Mouse (Mus musculus) kidney, embryonic 16.5 days (tissue): ENCODE data around the gene Smc1b. TPM values are rescaled to one million over a fixed set of nuclear protein-coding genes. Genes with fewer than 3 reads are reported as not detected.

Experiments used
- ATAC-seq: fragments of 200-750 bp; cut with Nextera tagmentation; 2 replicates; pipeline ENCODE4 v1.8.0; 2017; ENCODE audit warnings: moderate TSS enrichment; ENCODE audit not compliant: low FRiP score, low TSS enrichment
- H3K27ac ChIP-seq: fragments of 300-500 bp; sonication (generic); 2 replicates; pipeline ENCODE4 v1.5.1; 2014; ENCODE audit warnings: low read length
- H3K27me3 ChIP-seq: fragments of 300-500 bp; sonication (generic); 2 replicates; pipeline ENCODE4 v1.6.1; 2014; ENCODE audit warnings: low read length, control low read depth, mixed read lengths; ENCODE audit not compliant: insufficient read depth
- H3K36me3 ChIP-seq: fragments of 300-500 bp; sonication (generic); 2 replicates; pipeline ENCODE4 v1.6.1; 2014; ENCODE audit warnings: low read length, control low read depth, mixed read lengths; ENCODE audit not compliant: insufficient read depth
- H3K4me1 ChIP-seq: fragments of 300-500 bp; sonication (generic); 2 replicates; pipeline ENCODE4 v1.6.1; 2014; ENCODE audit warnings: low read length, control low read depth, mixed read lengths; ENCODE audit not compliant: insufficient read depth
- H3K4me2 ChIP-seq: fragments of 300-500 bp; sonication (generic); replicated peaks from 2 replicates; pipeline ENCODE4 v1.6.1; 2014; ENCODE audit warnings: low read depth, low read length
- H3K4me3 ChIP-seq: fragments of 300-500 bp; sonication (generic); 2 replicates; pipeline ENCODE4 v1.5.1; 2014; ENCODE audit warnings: mild to moderate bottlenecking, low read length
- H3K9ac ChIP-seq: fragments of 300-500 bp; sonication (generic); replicated peaks from 2 replicates; pipeline ENCODE4 v1.6.1; 2014; ENCODE audit warnings: low read length
- H3K9me3 ChIP-seq: fragments of 300-500 bp; sonication (generic); 2 replicates; pipeline ENCODE4 v1.6.1; 2016; ENCODE audit warnings: low read length, control low read depth
- WGBS: fragments of 180-500 bp; shearing (Covaris S2); extraction: QIAGEN DNeasy Blood & Tissue Kit; methylation state at CpG from one replicate; pipeline ENCODE4 v1.1.7; 2014; 5-methylcytosine and 5-hydroxymethylcytosine counted together
- polyA plus RNA-seq: library from polyadenylated mRNA; unstranded; fragments of >200 nt; fragmentation: Nextera tagmentation; extraction: Ambion mirVana; gene quantifications from 2 replicates; pipeline ENCODE4 v1.2.1, GENCODE M21; 2015

The Smc1b gene
- polyA plus RNA-seq, 1 experiment from 2014 or later = 0.21 TPM

GRCm38 (mm10) chr15:85142441-85142840 is 10.7 kb upstream of the Smc1b start:
- Histone ChIP-seq H3K4me1 (no peaks in the 10 kb centered on the region), H3K36me3 (no peaks in the 10 kb centered on the region), H3K9me3 (no peaks in the 10 kb centered on the region), H3K27ac (no peak overlapping the region), H3K4me2 (no peak overlapping the region), H3K4me3 (no peak overlapping the region), H3K27me3 (no peaks in the 10 kb centered on the region), H3K9ac (no peak overlapping the region)
- 76% methylated on average over 2 of the region's 2 CpGs for WGBS
- no peak for ATAC-seq

DNA sequence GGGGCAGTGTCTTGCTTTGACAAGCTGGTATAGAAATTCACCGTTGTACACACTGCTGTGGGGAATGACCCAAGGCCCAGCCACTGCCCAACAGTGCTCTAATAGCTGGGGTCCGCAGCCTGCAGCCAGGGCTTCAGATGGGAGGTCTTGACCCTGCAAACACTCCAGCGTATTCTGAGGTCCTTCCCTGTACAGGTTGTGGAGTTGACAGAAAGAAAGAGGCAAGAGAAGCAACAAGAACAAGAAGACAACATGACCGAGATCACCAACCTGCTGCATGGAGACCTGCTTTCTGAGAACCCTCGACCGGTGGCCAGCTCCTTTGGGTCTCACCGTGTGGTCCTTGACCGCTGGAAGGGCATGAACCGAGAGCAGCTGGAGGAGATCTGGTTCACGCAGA is 9.5 kb upstream of the Smc1b start:
- 83% methylated on average over 10 of the region's 10 CpGs for WGBS

DNA sequence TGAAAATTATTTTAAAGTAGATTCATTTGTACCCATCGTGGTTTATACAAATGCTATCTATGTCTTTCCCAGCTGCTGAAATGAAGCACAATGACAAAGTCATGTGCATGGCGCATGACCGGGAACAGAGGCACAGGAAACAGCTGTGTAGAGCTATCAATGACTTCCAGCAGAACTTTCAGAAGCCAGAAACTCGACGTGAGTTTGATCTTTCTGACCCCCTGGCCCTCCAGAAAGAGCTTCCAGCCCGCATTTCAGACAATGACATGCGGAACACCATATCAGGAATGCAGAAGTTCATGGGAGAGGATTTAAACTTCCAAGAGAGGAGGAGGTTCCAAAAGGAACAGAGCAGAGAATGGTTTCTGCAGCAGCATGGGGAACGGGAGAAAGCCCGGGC is 3.4 kb upstream of the Smc1b start:
- Histone ChIP-seq H3K36me3 (no peaks in the 10 kb centered on the region), H3K4me3 (no peak overlapping the region), H3K27me3 (0 out of 2 replicates have a peak, but pooled peaks cover 4% of the 10 kb centered on the region), H3K9ac (no peak overlapping the region), H3K4me1 (peaks cover 4% of the 10 kb centered on the region; the same call in 1 of the 2 replicates), H3K4me2 (no peak overlapping the region), H3K27ac (no peak overlapping the region), H3K9me3 (peaks cover 4% of the 10 kb centered on the region; the same call in 1 of the 2 replicates)
- whole genome bisulfite sequencing = 33% methylated on average over 9 of the region's 9 CpGs
- no peak for ATAC-seq

More for the DNA sequence above, 9.5 kb upstream of the Smc1b start:
- no peaks in the 10 kb centered on the region for H3K9me3 ChIP-seq
- no peak overlapping the region for H3K4me3 ChIP-seq
- no peak overlapping the region for H3K27ac ChIP-seq
- no peaks in the 10 kb centered on the region for H3K36me3 ChIP-seq
- no peaks in the 10 kb centered on the region for H3K4me1 ChIP-seq
- ATAC-seq = no peak
- H3K4me2 ChIP-seq = no peak overlapping the region
- H3K27me3 ChIP-seq = no peaks in the 10 kb centered on the region
- no peak overlapping the region for H3K9ac ChIP-seq

- Histone ChIP-seq H3K4me1 (peaks cover 4% of the 10 kb centered on the region; the same call in 1 of the 2 replicates), H3K36me3 (no peaks in the 10 kb centered on the region), H3K27ac (no peak overlapping the region), H3K9ac (0 out of 2 replicates have a peak overlapping the region, but pooled peaks have one; percentile 26), H3K4me3 (peak overlapping the region; percentile 42), H3K4me2 (peak overlapping the region; percentile 67), H3K27me3 (0 out of 2 replicates have a peak, but pooled peaks cover 4% of the 10 kb centered on the region), H3K9me3 (peaks cover 4% of the 10 kb centered on the region; the same call in 1 of the 2 replicates)
- ATAC-seq = no peak
- 20% methylated on average over 10 of the region's 10 CpGs for WGBS
These were observed 393 bp upstream of the Smc1b start for GRCm38 (mm10) chr15:85132193-85132520.

GRCm38 (mm10) chr15:85085641-85086040 is 46.1 kb downstream of the Smc1b start:
- no peak for ATAC-seq
- Histone ChIP-seq H3K27ac (no peak overlapping the region), H3K4me3 (no peak overlapping the region), H3K9ac (no peak overlapping the region), H3K9me3 (no peaks in the 10 kb centered on the region), H3K4me1 (no peaks in the 10 kb centered on the region), H3K36me3 (no peaks in the 10 kb centered on the region), H3K4me2 (no peak overlapping the region), H3K27me3 (no peaks in the 10 kb centered on the region)
- 68% methylated on average over 1 of the region's 1 CpGs for WGBS

DNA sequence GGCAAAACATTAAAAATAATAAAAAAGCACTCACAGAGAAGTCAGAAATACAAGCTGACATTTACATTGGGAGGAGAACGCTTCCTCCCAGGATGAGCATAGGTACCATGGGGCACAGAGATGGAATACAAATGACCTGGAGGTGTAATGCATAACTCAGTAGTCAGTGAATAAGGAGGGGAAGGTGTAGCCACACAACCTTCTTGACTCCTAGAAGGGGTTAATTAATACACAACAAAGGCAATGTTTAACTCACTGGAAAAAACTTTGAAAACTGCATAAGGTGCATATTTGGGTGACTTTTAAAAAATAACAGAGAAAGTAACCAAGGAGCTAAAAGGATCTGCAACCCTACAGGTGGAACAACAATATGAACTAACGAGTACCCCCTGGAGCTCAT is 59.1 kb downstream of the Smc1b start:
- Histone ChIP-seq H3K27me3 (no peaks in the 10 kb centered on the region), H3K27ac (no peak overlapping the region)
- no peak for ATAC-seq

GRCm38 (mm10) chr15:85070561-85070960 is 61.2 kb downstream of the Smc1b start:
- Histone ChIP-seq H3K27ac (no peak overlapping the region), H3K9me3 (no peaks in the 10 kb centered on the region), H3K9ac (no peak overlapping the region), H3K4me3 (no peak overlapping the region), H3K27me3 (no peaks in the 10 kb centered on the region), H3K4me1 (no peaks in the 10 kb centered on the region), H3K4me2 (no peak overlapping the region), H3K36me3 (no peaks in the 10 kb centered on the region)
- no peak for ATAC-seq
- 21% methylated on average over 2 of the region's 2 CpGs for WGBS

More for the DNA sequence above, 59.1 kb downstream of the Smc1b start:
- WGBS = 90% methylated on average over 2 of the region's 2 CpGs
- H3K36me3 ChIP-seq = no peaks in the 10 kb centered on the region
- H3K4me3 ChIP-seq = no peak overlapping the region
- H3K9ac ChIP-seq = no peak overlapping the region
- H3K4me2 ChIP-seq = no peak overlapping the region
- H3K9me3 ChIP-seq = no peaks in the 10 kb centered on the region
- H3K4me1 ChIP-seq = no peaks in the 10 kb centered on the region

GRCm38 (mm10) chr15:85063421-85063820 is 68.3 kb downstream of the Smc1b start:
- H3K9ac ChIP-seq = no peak overlapping the region
- ATAC-seq = no peak
- WGBS = 97% methylated on average over 2 of the region's 2 CpGs

GRCm38 (mm10) chr15:85055186-85055585 is 76.6 kb downstream of the Smc1b start:
- Histone ChIP-seq H3K27ac (no peak overlapping the region), H3K36me3 (peaks cover 38% of the 10 kb centered on the region), H3K4me1 (no peaks in the 10 kb centered on the region), H3K4me2 (no peak overlapping the region), H3K27me3 (no peaks in the 10 kb centered on the region), H3K4me3 (no peak overlapping the region), H3K9me3 (no peaks in the 10 kb centered on the region), H3K9ac (no peak overlapping the region)
- WGBS = 83% methylated on average over 4 of the region's 4 CpGs
- no peak for ATAC-seq

More at GRCm38 (mm10) chr15:85063421-85063820, 68.3 kb downstream of the Smc1b start:
- Histone ChIP-seq H3K36me3 (peaks cover 13% of the 10 kb centered on the region; the same call in 1 of the 2 replicates), H3K27ac (no peak overlapping the region), H3K4me2 (no peak overlapping the region), H3K4me3 (no peak overlapping the region), H3K9me3 (no peaks in the 10 kb centered on the region), H3K27me3 (no peaks in the 10 kb centered on the region), H3K4me1 (no peaks in the 10 kb centered on the region)

- no peaks in the 10 kb centered on the region for H3K27me3 ChIP-seq
- no peaks in the 10 kb centered on the region for H3K9me3 ChIP-seq
- no peak overlapping the region for H3K27ac ChIP-seq
- H3K9ac ChIP-seq = no peak overlapping the region
- no peak overlapping the region for H3K4me2 ChIP-seq
- no peaks in the 10 kb centered on the region for H3K4me1 ChIP-seq
- no peak for ATAC-seq
- no peak overlapping the region for H3K4me3 ChIP-seq
- H3K36me3 ChIP-seq = peaks cover 45% of the 10 kb centered on the region
- 91% methylated on average over 3 of the region's 3 CpGs for WGBS
These were observed 77.7 kb downstream of the Smc1b start for GRCm38 (mm10) chr15:85054098-85054497.
